9 mouse cellular contexts compared by ENCODE assay signal in genomic region chr11:120238751-120239359, GRCm38 (mm10). TPM values are rescaled to one million over a fixed set of nuclear protein-coding genes. Genes with fewer than 3 reads are reported as not detected.
DNase-seq lines count a peak whose midpoint lies in the region; ATAC-seq and TF ChIP-seq lines count a peak whose summit lies in the region.
"Had no signal": no experiment of that assay in that cellular context is flagged by ENCODE, and none has a peak within 500 bp of the region (broad histone marks: within the 10 kb centered on the region; RNA-seq: fewer than 3 reads in every experiment).

No protein-coding gene starts in this region.

- H3K4me2 ChIP-seq in midbrain, embryonic 11.5 days, result peak overlapping the region; percentile 79

- H3K36me3 ChIP-seq in forebrain, embryonic 10.5 days (replicated peaks), result peaks cover 24% of the 10 kb centered on the region
- no peaks in the 10 kb centered on the region for H3K36me3 ChIP-seq in midbrain, embryonic 11.5 days (ENCODE audit: control insufficient read depth, insufficient read depth, low read length)

- ATAC-seq in midbrain, embryonic 11.5 days (ENCODE audit: low FRiP score), result peak; percentile 8; the same call in 1 of the 2 replicates
- no peak for ATAC-seq in megakaryocyte progenitor cell, adult 5-6 weeks (replicated peaks; ENCODE audit: poor library complexity)

- no peak for TF ChIP-seq CTCF in layer of hippocampus, adult 2 months (conservative IDR thresholded peaks at IDR 0.05)

- peaks cover 81% of the 10 kb centered on the region for H3K4me1 ChIP-seq in forebrain, embryonic 10.5 days
- peaks cover 46% of the 10 kb centered on the region for H3K4me1 ChIP-seq in midbrain, embryonic 11.5 days (ENCODE audit: control insufficient read depth, insufficient read depth, low read length)

- H3K27me3 ChIP-seq in forebrain, embryonic 10.5 days (ENCODE audit: poor library complexity, severe bottlenecking), result peaks cover 4% of the 10 kb centered on the region; the same call in 1 of the 2 replicates
- H3K27me3 ChIP-seq in midbrain, embryonic 11.5 days (ENCODE audit: control insufficient read depth, insufficient read depth, low read length), result no peaks in the 10 kb centered on the region

- no peaks in the 10 kb centered on the region for H3K9me3 ChIP-seq in forebrain, embryonic 10.5 days
- no peaks in the 10 kb centered on the region for H3K9me3 ChIP-seq in midbrain, embryonic 11.5 days (ENCODE audit: control insufficient read depth, low read length)

- no peak for DNase-seq in layer of hippocampus, adult 2 months (ENCODE audit: low spot score in 2 of 2)
- no peak for DNase-seq in layer of hippocampus, postnatal 36 days
- DNase-seq in forebrain, embryonic 10.5 days (ENCODE audit: extremely low spot score, low spot score), result peak; percentile 75
- peak; percentile 77 for DNase-seq in kidney, adult 11 months
- peak; percentile 97 for DNase-seq in midbrain, embryonic 11.5 days (ENCODE audit: low spot score, missing footprints)
- no peak for DNase-seq in right cerebral cortex, adult 18-20 months
- no peak for DNase-seq in urinary bladder, adult 18-20 months (ENCODE audit: low spot score in 2 of 2)

- H3K9ac ChIP-seq in midbrain, embryonic 11.5 days (ENCODE audit: low read length), result peak overlapping the region; percentile 100

- WGBS in forebrain, embryonic 10.5 days, result 2% methylated on average over 8 of the region's 8 CpGs
- 0% methylated on average over 8 of the region's 8 CpGs for WGBS in midbrain, embryonic 11.5 days

- peak overlapping the region; percentile 99 for H3K27ac ChIP-seq in layer of hippocampus, adult 2 months
- peak overlapping the region; percentile 100 for H3K27ac ChIP-seq in forebrain, embryonic 10.5 days
- H3K27ac ChIP-seq in midbrain, embryonic 11.5 days (ENCODE audit: low read depth, low read length), result peak overlapping the region; percentile 97
- H3K27ac ChIP-seq: macrophage had no signal

- peak overlapping the region; percentile 89 for H3K4me3 ChIP-seq in layer of hippocampus, adult 2 months
- H3K4me3 ChIP-seq in forebrain, embryonic 10.5 days, result peak overlapping the region; percentile 96
- H3K4me3 ChIP-seq in midbrain, embryonic 11.5 days (ENCODE audit: low read depth, low read length), result peak overlapping the region; percentile 97

RNA-seq across cellular contexts. Expression of gene Bahcc1, which starts 6.1 kb away (rescaled TPM):
- total RNA-seq in layer of hippocampus, adult 2 months (2021), result 10 to 100 TPM; 19.9 to 20.7 TPM
- 10 to 100 TPM; 19.6 to 20.0 TPM for total RNA-seq in layer of hippocampus, postnatal 36 days (2021)
- polyA plus RNA-seq in forebrain, embryonic 10.5 days (2016; fragmentation: Nextera tagmentation; extraction: Ambion mirVana), result 13.7 and 16.1 TPM in 2 replicates
- 17.6 and 20.6 TPM in 2 replicates for polyA plus RNA-seq in midbrain, embryonic 11.5 days (2014; fragmentation: Nextera tagmentation; extraction: Ambion mirVana)
- total RNA-seq in megakaryocyte progenitor cell, adult 5-6 weeks (2015), result 12.1 and 17.2 TPM in 2 replicates
- total RNA-seq in megakaryocyte progenitor cell, adult 5-6 weeks (2017), result 3.9 and 5.4 TPM in 2 replicates

Comparison
In these comparisons a context has a peak if more than half of its experiments do, and no peak if none do; other contexts are left out.
1. DNase-seq: peak in forebrain, embryonic 10.5 days (single experiment), kidney, adult 11 months (single experiment) and midbrain, embryonic 11.5 days (single experiment); none in layer of hippocampus, adult 2 months (0 of 2), layer of hippocampus, postnatal 36 days (0 of 2), right cerebral cortex, adult 18-20 months (single experiment) and urinary bladder, adult 18-20 months (0 of 2).
2. Peak in every context shown above with its lines, with median percentiles within 50 percentile points of each other: H3K27ac ChIP-seq and H3K4me3 ChIP-seq.